Mouse (Mus musculus) frontal cortex, postnatal 14 days (tissue): ENCODE data around the gene Npm3.

ENCODE experiments used
- DNase-seq, 2 experiments: peaks; one replicate each; pipeline ENCODE4 v3.0.0; 2022; ENCODE audit warnings: low spot score in 2 of 2

The Npm3 gene

DNA sequence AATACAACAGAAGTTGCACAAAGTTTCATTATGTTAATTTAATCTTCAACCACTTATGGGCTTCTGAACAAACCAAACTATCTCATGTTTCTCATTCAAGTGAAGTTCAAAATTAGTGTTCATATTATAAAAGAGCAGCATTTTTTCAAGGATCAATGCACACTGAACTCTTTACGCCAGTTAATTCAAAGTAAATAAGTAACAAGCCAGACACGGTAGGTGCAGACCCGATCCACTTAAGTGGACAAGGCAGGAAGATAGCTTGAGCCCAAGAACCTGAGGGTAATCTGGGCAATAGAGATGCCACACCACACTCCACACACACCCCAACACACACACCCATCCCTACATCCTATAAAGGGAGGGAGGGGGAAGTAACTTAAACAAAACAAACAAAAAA, 4.2 kb upstream of the Npm3 start:
- DNase-seq, result no peak

- DNase-seq, result no peak
Measured at GRCm38 (mm10) chr19:45751881-45752280, 2.5 kb upstream of the Npm3 start.

- peak in 1 of 2 experiments; percentile 23 for DNase-seq
Measured at GRCm38 (mm10) chr19:45748691-45749242, 624 bp downstream of the Npm3 start.

- DNase-seq, result no peak
Measured at GRCm38 (mm10) chr19:45748206-45748605, 1.2 kb downstream of the Npm3 start.

DNA sequence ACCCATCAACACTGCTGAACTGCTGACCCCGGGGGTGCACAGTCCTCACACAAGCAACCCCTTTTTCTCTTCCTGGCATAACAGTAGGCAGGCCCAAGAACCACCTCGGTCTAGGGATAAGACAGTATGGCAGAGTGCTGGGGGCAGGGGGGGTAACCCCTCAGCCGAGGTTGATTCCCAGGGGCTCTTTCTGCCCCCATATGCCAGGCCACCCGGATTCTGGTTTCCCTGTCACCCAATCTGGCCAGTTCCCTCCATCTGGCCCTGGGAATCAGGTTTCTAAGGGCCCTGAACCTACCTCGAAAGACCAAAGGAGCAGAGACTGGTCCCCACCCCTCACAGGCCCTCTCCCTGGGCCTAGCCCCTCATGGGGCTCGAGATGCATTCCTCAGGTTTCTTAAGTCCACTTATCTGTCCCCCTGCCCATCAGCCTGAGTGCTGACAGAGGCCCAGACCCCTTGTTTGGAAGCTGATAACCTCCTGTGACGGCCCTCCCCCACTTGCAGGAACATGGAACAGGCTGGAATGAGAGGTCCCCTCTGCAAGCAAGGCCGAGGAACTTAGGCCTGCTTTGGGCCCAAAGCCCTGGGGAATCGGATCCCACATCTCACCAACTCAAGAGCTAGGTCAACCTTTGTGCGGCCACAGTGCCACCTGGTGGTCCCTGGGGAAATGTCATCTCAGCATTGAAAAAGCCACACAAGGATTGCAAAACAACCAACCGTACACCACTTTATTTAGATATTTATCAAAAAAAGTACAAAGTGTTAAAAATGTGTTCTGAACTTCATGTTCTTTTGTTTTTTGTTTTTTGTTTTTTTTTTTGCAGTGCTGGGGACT, 2.1 kb downstream of the Npm3 start:
- DNase-seq, result peak; percentile 78 to 87

GRCm38 (mm10) chr19:45746153-45747020, 3.0 kb downstream of the Npm3 start:
- peak; percentile 37 to 69 for DNase-seq

GRCm38 (mm10) chr19:45745344-45746152, 3.8 kb downstream of the Npm3 start:
- DNase-seq, result no peak

DNA sequence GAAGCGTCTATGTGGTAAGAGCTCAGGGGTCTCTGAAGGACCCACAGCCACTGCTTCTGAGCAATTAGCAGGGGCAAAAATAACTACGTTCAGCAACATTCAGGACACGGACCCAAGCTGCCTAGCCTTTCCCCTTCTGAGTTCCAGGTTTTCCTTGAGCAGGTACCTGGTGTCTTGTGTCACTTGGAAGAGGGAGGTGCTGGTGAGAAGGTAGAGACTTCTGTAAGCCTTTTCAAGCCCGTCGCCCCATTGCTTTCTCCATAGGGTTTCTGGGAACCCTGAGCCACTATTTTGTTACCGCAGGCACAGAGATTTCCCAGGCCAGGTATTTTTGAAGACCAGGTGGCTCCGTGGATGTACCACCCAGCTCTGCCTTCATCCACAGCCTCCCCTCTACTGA, 5.8 kb downstream of the Npm3 start:
- no peak for DNase-seq

DNA sequence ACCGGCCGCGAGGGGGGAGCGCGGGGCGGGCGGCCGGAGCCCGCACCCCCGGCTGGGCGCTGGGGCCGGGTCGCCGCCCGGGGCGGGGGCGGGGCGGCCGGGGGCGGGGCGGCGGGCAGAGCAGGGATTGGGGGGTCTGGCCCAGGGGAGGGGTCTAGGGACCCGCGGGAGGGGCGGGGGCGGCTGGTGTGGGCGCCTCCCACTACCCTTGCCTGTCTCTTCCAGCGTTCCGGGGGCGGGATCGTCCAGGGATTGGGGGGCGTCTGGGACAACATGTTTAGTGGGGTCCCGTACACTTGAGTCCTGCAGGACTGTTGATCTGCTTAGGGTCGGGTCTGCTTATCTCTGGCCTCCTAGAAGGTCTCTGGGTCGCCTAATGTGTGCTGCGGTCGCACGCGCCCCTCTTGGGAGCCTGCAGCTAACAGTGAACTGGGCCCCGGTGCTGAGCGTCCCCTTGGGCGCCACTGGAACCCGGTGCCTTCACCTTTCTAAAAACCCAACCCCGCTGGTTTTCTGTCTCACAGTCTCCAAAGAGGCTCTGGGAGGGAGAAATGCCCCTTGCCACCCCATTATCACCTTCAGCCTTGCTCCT, 6.3 kb downstream of the Npm3 start:
- no peak for DNase-seq

GRCm38 (mm10) chr19:45742218-45742983, 7.0 kb downstream of the Npm3 start, which contains the start of gene Fgf8:
Fgf8 (minus strand) TSS chr19:45742915.
- no peak for DNase-seq

- DNase-seq, result no peak
Measured at GRCm38 (mm10) chr19:45741431-45742217, 7.8 kb downstream of the Npm3 start.

- DNase-seq, result no peak
Measured at GRCm38 (mm10) chr19:45740817-45741216, 8.6 kb downstream of the Npm3 start.

DNA sequence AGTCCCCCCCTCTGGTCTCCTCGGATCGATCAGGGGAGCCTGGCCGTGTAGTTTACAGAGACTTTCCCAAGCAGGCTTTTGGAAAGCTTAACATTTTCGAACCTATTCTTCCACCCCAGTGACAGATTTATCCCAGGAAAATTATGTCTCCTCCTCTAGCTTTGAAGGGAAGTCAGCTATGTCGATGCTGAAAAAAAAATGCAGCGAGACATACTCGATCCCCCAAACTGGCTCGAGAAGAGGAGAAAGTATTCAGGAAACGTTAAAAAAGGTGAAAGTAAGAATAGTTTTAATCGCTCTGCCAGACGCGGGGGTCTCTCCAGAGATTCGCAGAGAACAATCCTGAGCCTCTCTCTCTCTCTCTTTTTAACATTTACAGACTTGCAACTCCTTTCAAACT, 9.2 kb downstream of the Npm3 start:
- no peak for DNase-seq

- no peak for DNase-seq
Measured at GRCm38 (mm10) chr19:45738521-45738920, 10.9 kb downstream of the Npm3 start.

DNA sequence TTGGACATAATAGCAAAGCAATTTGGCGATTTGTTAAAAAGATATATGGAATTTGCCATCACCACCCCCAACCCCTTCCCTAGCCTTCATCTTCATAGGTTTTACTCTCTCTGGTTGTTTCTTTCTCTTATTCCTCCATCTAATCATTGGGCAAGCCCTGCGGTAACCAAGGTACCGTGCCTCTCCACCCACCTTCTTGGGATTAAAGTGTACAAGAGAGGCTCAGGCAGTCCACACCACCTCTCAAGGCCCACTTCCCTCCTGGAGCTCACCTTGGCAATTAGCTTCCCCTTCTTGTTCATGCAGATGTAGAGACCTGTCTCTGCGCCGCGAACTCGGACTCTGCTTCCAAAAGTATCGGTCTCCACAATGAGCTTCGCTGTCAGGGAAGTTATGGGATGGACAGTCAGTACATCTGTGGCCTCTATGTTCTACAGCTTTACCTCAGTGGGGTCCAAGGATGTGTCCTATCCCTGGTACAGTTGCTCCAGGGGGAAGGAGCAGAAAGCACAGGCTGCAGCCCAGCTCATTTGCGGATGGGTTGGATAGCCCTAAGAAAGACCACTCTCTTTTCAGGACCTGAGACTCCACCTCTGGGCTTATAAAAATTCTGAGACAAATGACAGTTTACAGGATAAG, 11.4 kb downstream of the Npm3 start:
- no peak for DNase-seq

DNA sequence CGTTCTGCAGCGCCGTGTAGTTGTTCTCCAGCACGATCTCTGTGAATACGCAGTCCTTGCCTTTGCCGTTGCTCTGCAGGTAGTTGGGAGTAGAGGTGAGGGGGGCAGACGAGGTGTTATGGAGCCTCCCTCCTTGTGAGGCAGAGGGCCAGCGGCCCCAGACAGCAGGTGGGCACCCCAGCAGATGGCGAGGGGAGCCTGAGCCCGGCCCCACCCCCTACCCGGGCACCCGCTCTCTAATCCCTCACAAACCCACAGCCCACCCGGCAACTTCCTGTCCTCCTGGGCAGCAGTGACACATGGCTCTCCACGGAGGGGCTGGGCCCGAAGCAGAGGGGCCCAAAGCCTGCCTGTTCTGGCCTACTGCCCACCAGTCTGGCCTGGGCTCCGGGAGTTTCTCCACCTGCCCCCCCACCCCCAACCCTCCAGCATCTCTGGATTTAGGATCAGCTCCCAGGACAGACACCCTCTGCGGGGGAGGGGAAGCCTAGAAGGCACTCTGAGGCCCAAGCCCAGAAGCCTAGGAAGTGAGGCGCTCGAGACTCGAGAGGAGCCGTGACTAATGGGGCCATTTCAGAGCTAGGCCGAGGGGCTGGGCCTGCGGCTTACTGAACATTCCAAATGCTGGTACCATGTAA, 12.1 kb downstream of the Npm3 start:
- no peak for DNase-seq

DNA sequence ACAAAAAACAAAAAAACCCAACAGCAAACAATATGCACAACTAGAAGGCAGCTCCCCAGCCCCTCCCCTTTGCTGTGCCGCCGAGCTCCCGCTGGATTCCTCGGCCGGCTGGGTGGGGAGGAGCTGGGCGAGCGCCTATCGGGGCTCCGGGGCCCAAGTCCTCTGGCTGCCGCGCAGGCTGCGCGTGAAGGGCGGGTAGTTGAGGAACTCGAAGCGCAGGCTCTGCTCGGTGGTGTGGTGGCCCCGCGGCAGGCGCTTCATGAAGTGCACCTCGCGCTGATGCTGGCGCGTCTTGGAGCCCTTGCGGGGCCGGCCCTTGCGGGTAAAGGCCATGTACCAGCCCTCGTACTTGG, 12.6 kb downstream of the Npm3 start:
- DNase-seq, result no peak

DNA sequence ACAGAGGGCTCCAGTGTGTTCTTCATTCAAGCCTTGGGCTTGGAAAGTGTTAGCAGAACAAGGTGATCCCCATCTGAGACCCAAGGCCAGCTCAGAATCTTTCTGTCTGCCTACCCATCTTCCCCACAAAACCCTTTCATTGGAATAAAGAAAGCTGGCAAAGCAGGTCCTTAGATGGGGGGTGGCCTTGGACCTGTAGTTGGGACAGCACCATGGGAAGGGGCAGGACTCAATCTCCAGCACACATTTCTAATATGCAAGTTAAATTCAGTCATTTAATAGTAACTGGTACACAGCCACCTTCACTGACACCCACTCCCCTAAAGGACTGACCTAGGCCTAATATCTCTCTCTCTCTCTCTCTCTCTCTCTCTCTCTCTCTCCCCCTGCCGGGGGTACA, 13.2 kb downstream of the Npm3 start:
- no peak for DNase-seq

- no peak for DNase-seq
Measured at GRCm38 (mm10) chr19:45734762-45735161, 14.6 kb downstream of the Npm3 start.
